Mouse (Mus musculus) E14TG2a.4 (cell line): Measurements from ENCODE around the gene Runx2.

ENCODE experiments used
- CTCF ChIP-seq: conservative IDR thresholded peaks from 2 replicates; pipeline ENCODE4 v1.5.1; 2014; ENCODE audit warnings: low read length
- NANOG ChIP-seq: IDR thresholded peaks from 2 replicates; pipeline ENCODE4 v1.6.1; 2014; ENCODE audit warnings: borderline replicate concordance, low read length, mixed read lengths
- POU5F1 ChIP-seq: IDR thresholded peaks from 2 replicates; pipeline ENCODE4 v1.6.1; 2014; ENCODE audit warnings: low read length, borderline replicate concordance

DNA sequence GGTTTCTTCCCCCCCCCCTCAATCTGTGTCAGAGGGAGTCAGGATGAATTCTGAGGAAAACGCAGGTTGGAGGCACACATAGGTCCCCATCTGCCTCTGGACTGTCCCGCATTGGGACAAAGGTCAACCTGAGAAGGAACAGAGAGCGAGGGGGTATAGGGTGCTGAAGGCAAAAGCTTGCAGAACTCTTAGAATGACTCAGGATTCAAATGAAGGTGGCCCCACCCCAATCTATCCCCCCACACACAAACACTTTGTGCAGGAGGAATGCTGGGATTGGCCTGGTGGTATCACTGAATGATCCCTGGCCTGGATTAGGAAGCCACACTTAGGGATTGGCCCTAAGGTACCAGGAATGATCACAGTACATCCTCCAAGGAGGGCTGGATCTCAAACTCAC, 208.8 kb downstream of the Runx2 start:
- TF ChIP-seq CTCF (no peak), NANOG (no peak), POU5F1 (no peak)
